Mouse (Mus musculus) MEL (cell line): ENCODE measurements around the gene Flnb. TPM values are rescaled to one million over a fixed set of nuclear protein-coding genes. Genes with fewer than 3 reads are reported as not detected.

Source experiments
- DNase-seq: peaks from one replicate; pipeline ENCODE4 v3.0.0; 2011; ENCODE audit warnings: low read depth, low spot score
- H3K27ac ChIP-seq: 2 replicates; pipeline ENCODE4 v1.5.1; 2012; ENCODE audit warnings: low read depth, mild to moderate bottlenecking, control low read depth, low read length, moderate library complexity; ENCODE audit not compliant: control insufficient read depth
- H3K27me3 ChIP-seq, 2 experiments: fragments of 150-350 bp in 1 of 2; sonication (generic) in 1 of 2; 2 replicates each; pipeline ENCODE4 v1.6.1; 2012; ENCODE audit warnings: low read length in 2 of 2, mild to moderate bottlenecking in 2 of 2, improper control_type of control experiment in 1 of 2, moderate library complexity in 1 of 2; ENCODE audit not compliant: insufficient read depth in 2 of 2, control insufficient read depth in 1 of 2
- H3K36me3 ChIP-seq, 2 experiments: 2 replicates each; pipeline ENCODE4 v1.6.1; 2012 to 2014; ENCODE audit warnings: low read length in 2 of 2, improper control_type of control experiment in 1 of 2, inconsistent platforms in 1 of 2, mild to moderate bottlenecking in 1 of 2; ENCODE audit not compliant: insufficient read depth in 2 of 2, control insufficient read depth in 1 of 2
- H3K4me1 ChIP-seq, 2 experiments: fragments of 150-350 bp in 1 of 2; sonication (generic) in 1 of 2; 2 replicates each; pipeline ENCODE4 v1.6.1; 2012; ENCODE audit warnings: low read length in 2 of 2, improper control_type of control experiment in 1 of 2, mild to moderate bottlenecking in 1 of 2; ENCODE audit not compliant: insufficient read depth in 2 of 2, control insufficient read depth in 1 of 2
- H3K4me3 ChIP-seq, 2 experiments: fragments of 150-350 bp in 1 of 2; sonication (generic) in 1 of 2; 2 replicates each; pipeline ENCODE4 v1.5.1; 2012; ENCODE audit warnings: low read depth in 2 of 2, low read length in 2 of 2, mild to moderate bottlenecking in 2 of 2, moderate library complexity in 2 of 2, control low read depth in 1 of 2, improper control_type of control experiment in 1 of 2; ENCODE audit not compliant: control insufficient read depth in 1 of 2, insufficient read depth in 1 of 2
- H3K79me2 ChIP-seq: 2 replicates; pipeline ENCODE4 v1.6.1; 2012; ENCODE audit warnings: mild to moderate bottlenecking, low read length, moderate library complexity; ENCODE audit not compliant: control insufficient read depth, poor library complexity, insufficient read depth
- H3K9ac ChIP-seq: 2 replicates; pipeline ENCODE4 v1.6.1; 2012; ENCODE audit warnings: low read depth, mild to moderate bottlenecking, control low read depth, low read length, moderate library complexity; ENCODE audit not compliant: control insufficient read depth, poor library complexity, severe bottlenecking
- H3K9me3 ChIP-seq: fragments of 150-350 bp; sonication (generic); replicated peaks from 2 replicates; pipeline ENCODE4 v1.6.1; 2012; ENCODE audit warnings: mild to moderate bottlenecking, low read length, improper control_type of control experiment, moderate library complexity; ENCODE audit not compliant: insufficient read depth
- BHLHE40 ChIP-seq: IDR thresholded peaks from 2 replicates; pipeline ENCODE4 v1.6.1; 2012; ENCODE audit warnings: low read depth, mild to moderate bottlenecking, inconsistent platforms, low read length, improper control_type of control experiment, borderline replicate concordance
- E2F4 ChIP-seq: IDR thresholded peaks from 2 replicates; pipeline ENCODE4 v1.6.1; 2011; ENCODE audit warnings: low read depth, low read length, improper control_type of control experiment, borderline replicate concordance
- EP300 ChIP-seq, 2 experiments: IDR thresholded peaks; 2 replicates each; pipeline ENCODE4 v1.6.1; 2011; ENCODE audit warnings: improper control_type of control experiment in 2 of 2, low read length in 2 of 2, low read depth in 1 of 2, mild to moderate bottlenecking in 1 of 2
- HCFC1 ChIP-seq: IDR thresholded peaks from 2 replicates; pipeline ENCODE4 v1.6.1; 2012; ENCODE audit warnings: low read depth, mild to moderate bottlenecking, inconsistent platforms, low read length, improper control_type of control experiment, moderate library complexity
- KAT2A ChIP-seq: conservative IDR thresholded peaks from 2 replicates; pipeline ENCODE4 v1.6.1; 2012; ENCODE audit warnings: low read depth, low read length, improper control_type of control experiment, inconsistent platforms
- MAZ ChIP-seq: IDR thresholded peaks from 2 replicates; pipeline ENCODE4 v1.6.1; 2012; ENCODE audit warnings: low read depth, mild to moderate bottlenecking, inconsistent platforms, low read length, improper control_type of control experiment
- NELFE ChIP-seq: IDR thresholded peaks from 2 replicates; pipeline ENCODE4 v1.6.1; 2011; ENCODE audit warnings: low read depth, low read length, improper control_type of control experiment
- NRF1 ChIP-seq: IDR thresholded peaks from 2 replicates; pipeline ENCODE4 v1.6.1; 2014; ENCODE audit warnings: low read depth, mild to moderate bottlenecking, inconsistent platforms, low read length, improper control_type of control experiment, moderate library complexity; ENCODE audit not compliant: poor library complexity, insufficient read depth, severe bottlenecking
- POLR2AphosphoS5 ChIP-seq: IDR thresholded peaks from 2 replicates; pipeline ENCODE4 v1.6.1; 2012; ENCODE audit warnings: low read depth, borderline replicate concordance, mild to moderate bottlenecking, inconsistent platforms, low read length, moderate library complexity, mixed read lengths
- RCOR1 ChIP-seq: IDR thresholded peaks from 2 replicates; pipeline ENCODE4 v1.6.1; 2012; ENCODE audit warnings: low read depth, mild to moderate bottlenecking, inconsistent platforms, low read length, improper control_type of control experiment
- SMC3 ChIP-seq: IDR thresholded peaks from 2 replicates; pipeline ENCODE4 v1.6.1; 2011; ENCODE audit warnings: low read depth, low read length, improper control_type of control experiment
- TAL1 ChIP-seq: IDR thresholded peaks from 2 replicates; pipeline ENCODE4 v1.6.1; 2012; ENCODE audit warnings: mild to moderate bottlenecking, inconsistent platforms, low read length, moderate library complexity, mixed read lengths
- TCF12 ChIP-seq: IDR thresholded peaks from 2 replicates; pipeline ENCODE4 v1.6.1; 2014; ENCODE audit warnings: low read depth, mild to moderate bottlenecking, inconsistent platforms, low read length, improper control_type of control experiment, moderate library complexity
- UBTF ChIP-seq: IDR thresholded peaks from 2 replicates; pipeline ENCODE4 v1.6.1; 2012; ENCODE audit warnings: low read depth, mild to moderate bottlenecking, inconsistent platforms, low read length, improper control_type of control experiment, moderate library complexity, borderline replicate concordance; ENCODE audit not compliant: insufficient read depth
- USF1 ChIP-seq: IDR thresholded peaks from 2 replicates; pipeline ENCODE4 v1.6.1; 2014; ENCODE audit warnings: low read depth, mild to moderate bottlenecking, inconsistent platforms, low read length, improper control_type of control experiment, moderate library complexity
- ZC3H11A ChIP-seq: IDR thresholded peaks from 2 replicates; pipeline ENCODE4 v1.6.1; 2012; ENCODE audit warnings: low read depth, mild to moderate bottlenecking, inconsistent platforms, low read length, improper control_type of control experiment
- ZKSCAN1 ChIP-seq: IDR thresholded peaks from 2 replicates; pipeline ENCODE4 v1.6.1; 2012; ENCODE audit warnings: low read depth, mild to moderate bottlenecking, inconsistent platforms, low read length, improper control_type of control experiment, moderate library complexity
- ZMIZ1 ChIP-seq: IDR thresholded peaks from 2 replicates; pipeline ENCODE4 v1.6.1; 2012; ENCODE audit warnings: low read depth, mild to moderate bottlenecking, inconsistent platforms, low read length, improper control_type of control experiment, moderate library complexity
- ZNF384 ChIP-seq: IDR thresholded peaks from 2 replicates; pipeline ENCODE4 v1.6.1; 2012; ENCODE audit warnings: low read depth, mild to moderate bottlenecking, inconsistent platforms, low read length, improper control_type of control experiment
- polyA plus RNA-seq, 2 experiments: library from polyadenylated mRNA; stranded (reverse) in 1 of 2; unstranded in 1 of 2; fragments of >175 nt in 1 of 2; fragments of >200 nt in 1 of 2; gene quantifications; 2 replicates each; pipeline versions ENCODE4 v1.2.1 to v1.2.4; 2012; ENCODE audit warnings: low replicate concordance in 2 of 2, low read depth in 1 of 2; ENCODE audit not compliant: insufficient read length in 2 of 2, insufficient read depth in 1 of 2, missing spikeins in 1 of 2
- total RNA-seq: library from RNA; depleted of rRNA; stranded (reverse); fragments of 300-350 nt; gene quantifications from 2 replicates; pipeline ENCODE4 v1.2.3, GENCODE M21; 2012

Flnb gene
- total and polyA plus RNA-seq, 3 experiments: 1.0 to 3.1 TPM; not detected in 1

DNA sequence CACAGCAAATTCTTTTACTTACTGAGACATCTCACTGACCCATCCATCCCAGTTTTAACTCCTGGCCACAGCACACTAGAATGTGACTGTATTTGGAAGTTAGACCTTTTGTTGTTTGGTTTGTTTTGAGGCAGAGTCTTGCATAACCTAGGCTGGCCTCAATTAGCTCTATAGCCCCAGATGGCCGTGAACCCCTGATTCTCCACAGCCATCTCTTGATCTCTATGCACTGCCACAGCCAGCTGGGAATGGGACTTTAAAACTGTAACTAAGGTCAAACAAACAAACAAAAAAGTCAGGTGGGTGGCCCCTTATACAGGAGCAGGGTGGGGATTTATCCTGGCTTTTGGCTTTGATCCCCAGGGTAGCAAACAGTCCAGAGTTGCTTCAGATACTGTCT, 156.9 kb downstream of the Flnb start:
- Histone ChIP-seq H3K27me3 (peaks cover 0 to 2% of the 10 kb centered on the region in 2 experiments; a peak in 1 of 4 replicates), H3K4me1 (no peaks in the 10 kb centered on the region), H3K36me3 (no peaks in the 10 kb centered on the region), H3K9ac (no peak overlapping the region), H3K79me2 (no peaks in the 10 kb centered on the region), H3K9me3 (no peaks in the 10 kb centered on the region), H3K4me3 (no peak overlapping the region), H3K27ac (no peak overlapping the region)
- DNase-seq: no peak
- TF ChIP-seq NELFE: no peak
- TF ChIP-seq POLR2AphosphoS5: no peak
- no peak for TF ChIP-seq E2F4
- no peak for TF ChIP-seq NRF1
- TF ChIP-seq BHLHE40: no peak
- no peak for TF ChIP-seq KAT2A
- TF ChIP-seq ZMIZ1: no peak
- no peak for TF ChIP-seq UBTF
- TF ChIP-seq RCOR1: no peak
- no peak for TF ChIP-seq ZNF384

DNA sequence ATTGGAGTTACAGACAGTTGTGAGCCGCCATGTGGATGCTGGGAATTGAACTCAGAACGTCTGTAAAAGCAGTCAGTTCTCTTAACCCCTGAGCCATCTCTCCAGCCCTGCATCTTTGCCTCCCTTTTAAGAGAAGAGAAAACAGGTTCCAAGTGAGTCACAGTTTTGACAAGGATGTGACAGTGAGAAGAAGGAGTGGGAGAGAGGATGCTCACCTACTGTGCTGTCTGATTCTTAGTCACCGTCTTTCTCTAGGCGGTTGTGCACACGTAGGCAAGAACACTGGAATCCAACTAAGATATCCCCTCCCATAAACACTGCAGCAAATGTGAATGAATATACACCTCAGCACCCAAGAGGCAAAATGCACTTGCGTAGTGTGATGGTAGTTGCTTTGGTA, 157.4 kb downstream of the Flnb start:
- TF ChIP-seq NELFE: no peak
- TF ChIP-seq ZKSCAN1: no peak
- TF ChIP-seq NRF1: no peak
- no peak for TF ChIP-seq TAL1
- TF ChIP-seq SMC3: no peak
- no peak for TF ChIP-seq ZNF384
- TF ChIP-seq, all 39 proteins: peak for 0
- H3K36me3 ChIP-seq: no peaks in the 10 kb centered on the region
- no peaks in the 10 kb centered on the region for H3K4me1 ChIP-seq
- no peak overlapping the region for H3K4me3 ChIP-seq
- H3K79me2 ChIP-seq: no peaks in the 10 kb centered on the region
- H3K9me3 ChIP-seq: no peaks in the 10 kb centered on the region
- DNase-seq: no peak
- H3K9ac ChIP-seq: no peak overlapping the region
- H3K27ac ChIP-seq: no peak overlapping the region
- H3K27me3 ChIP-seq: peaks cover 0 to 2% of the 10 kb centered on the region in 2 experiments; a peak in 1 of 4 replicates

DNA sequence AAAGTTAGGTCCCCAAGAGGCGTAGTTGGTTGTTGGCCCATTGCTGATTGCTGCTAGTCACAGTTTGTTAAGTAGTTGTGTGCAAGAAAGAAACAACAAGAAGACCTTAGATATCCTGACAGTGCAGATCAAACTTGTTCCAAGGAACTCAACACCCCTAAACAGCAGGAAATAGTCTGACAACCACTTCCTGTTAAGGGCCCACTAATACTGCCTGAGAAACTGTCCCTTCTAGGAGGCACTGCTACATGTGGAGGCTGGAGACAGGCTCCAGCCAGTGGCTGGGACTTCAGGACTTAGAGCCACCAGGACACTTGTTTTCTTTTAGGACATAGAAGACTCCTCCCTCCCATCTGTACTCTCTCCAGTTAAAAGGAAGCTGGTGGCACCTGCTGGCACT, 159.7 kb downstream of the Flnb start:
- Histone ChIP-seq H3K27ac (no peak overlapping the region), H3K9ac (no peak overlapping the region), H3K9me3 (no peaks in the 10 kb centered on the region), H3K4me1 (no peaks in the 10 kb centered on the region), H3K4me3 (no peak overlapping the region), H3K79me2 (no peaks in the 10 kb centered on the region), H3K27me3 (no peaks in the 10 kb centered on the region), H3K36me3 (no peaks in the 10 kb centered on the region)
- DNase-seq: no peak
- TF ChIP-seq USF1 (no peak), MAZ (no peak), EP300 (IDR thresholded peaks at IDR 0.05; ENCODE audit: low read depth in 1 of 2, low read length in 2 of 2) (no peak), TCF12 (no peak), ZC3H11A (no peak), ZKSCAN1 (no peak), HCFC1 (no peak), ZNF384 (no peak), ZMIZ1 (no peak)
